Mouse (Mus musculus) G1E (cell line): ENCODE data around the gene Rab5if.

Source experiments
- CTCF ChIP-seq: IDR thresholded peaks from 2 replicates; pipeline ENCODE4 v1.5.1; 2012; ENCODE audit warnings: low read depth, low read length, inconsistent platforms, mixed read lengths
- GATA1 ChIP-seq: IDR thresholded peaks from 2 replicates; pipeline ENCODE4 v1.6.1; 2012; ENCODE audit warnings: borderline replicate concordance, low read length, inconsistent platforms, mixed read lengths
- GATA2 ChIP-seq: IDR thresholded peaks from 2 replicates; pipeline ENCODE4 v1.6.1; 2012; ENCODE audit warnings: low read depth, low read length, inconsistent platforms, borderline replicate concordance
- POLR2AphosphoS5 ChIP-seq: IDR thresholded peaks from 2 replicates; pipeline ENCODE4 v1.6.1; 2012; ENCODE audit warnings: low read depth, low read length, inconsistent platforms; ENCODE audit not compliant: insufficient replicate concordance

DNA sequence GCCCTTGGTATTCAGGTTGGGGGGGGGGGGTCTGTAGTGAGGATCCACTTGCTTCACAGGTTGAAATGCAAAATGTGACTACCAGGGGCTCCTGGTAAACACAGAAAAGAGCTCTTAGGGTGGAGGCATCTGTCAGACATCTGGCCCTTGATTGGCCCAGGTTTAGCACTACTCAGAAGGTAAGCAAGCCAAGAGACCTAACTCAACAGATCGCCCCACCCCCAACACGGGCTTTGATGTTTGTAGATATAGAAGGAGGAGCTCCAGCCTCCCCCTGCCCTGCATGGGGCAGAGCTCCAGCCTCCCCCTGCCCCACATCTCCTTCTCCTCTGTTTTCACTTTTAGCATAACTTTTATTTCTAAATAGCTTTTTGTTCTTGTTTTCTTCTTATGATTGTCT, 56.9 kb downstream of the Rab5if start:
- no peak for TF ChIP-seq CTCF
- no peak for TF ChIP-seq POLR2AphosphoS5
- TF ChIP-seq GATA1: no peak
- TF ChIP-seq GATA2: no peak
